Mouse (Mus musculus): Measurements from ENCODE around the gene Dctn3.
A peak's percentile ranks its signal among the peaks of the same experiment; 100 is the strongest.
"Not testable (repeated sequence)": the region's sequence is repeated elsewhere in the genome, so short reads cannot be mapped to it uniquely, and the experiment has no call there.

Dctn3 gene

GRCm38 (mm10) chr4:41696930-41697841 lies 25.8 kb downstream of the Dctn3 start, which contains the start of gene Cntfr:
TSS of gene Cntfr (minus strand) at chr4:41697089.
- peak in 1 of 2 experiments; percentile 40 for DNase-seq

- DNase-seq, result not testable (repeated sequence)
These were observed 26.5 kb downstream of the Dctn3 start for GRCm38 (mm10) chr4:41696452-41696851.

- DNase-seq, result not testable (repeated sequence)
These were observed 27.2 kb downstream of the Dctn3 start for GRCm38 (mm10) chr4:41695800-41696199.

GRCm38 (mm10) chr4:41693511-41693910 lies 29.5 kb downstream of the Dctn3 start:
- not testable (repeated sequence) for DNase-seq

GRCm38 (mm10) chr4:41690014-41690413 lies 33.0 kb downstream of the Dctn3 start:
- not testable (repeated sequence) for DNase-seq

GRCm38 (mm10) chr4:41688562-41688961 lies 34.4 kb downstream of the Dctn3 start:
- not testable (repeated sequence) for DNase-seq

- DNase-seq, result not testable (repeated sequence)
These were observed 37.0 kb downstream of the Dctn3 start for GRCm38 (mm10) chr4:41685882-41686492.

GRCm38 (mm10) chr4:41684931-41685453 lies 38.0 kb downstream of the Dctn3 start:
- not testable (repeated sequence) for DNase-seq

- DNase-seq, result not testable (repeated sequence)
These were observed 38.6 kb downstream of the Dctn3 start for GRCm38 (mm10) chr4:41684131-41684930.

- DNase-seq, result not testable (repeated sequence)
These were observed 39.7 kb downstream of the Dctn3 start for GRCm38 (mm10) chr4:41683303-41683702.

- no peak for DNase-seq
These were observed 40.2 kb downstream of the Dctn3 start for GRCm38 (mm10) chr4:41682789-41683188.

GRCm38 (mm10) chr4:41681947-41682346 lies 41.0 kb downstream of the Dctn3 start:
- DNase-seq, result no peak

GRCm38 (mm10) chr4:41681176-41681575 lies 41.8 kb downstream of the Dctn3 start:
- no peak for DNase-seq

GRCm38 (mm10) chr4:41679291-41679690 lies 43.7 kb downstream of the Dctn3 start:
- DNase-seq, result no peak

GRCm38 (mm10) chr4:41678863-41679262 lies 44.1 kb downstream of the Dctn3 start:
- no peak for DNase-seq

- no peak for DNase-seq
These were observed 45.9 kb downstream of the Dctn3 start for GRCm38 (mm10) chr4:41677006-41677629.

GRCm38 (mm10) chr4:41676248-41677005 lies 46.5 kb downstream of the Dctn3 start:
- DNase-seq, result no peak

GRCm38 (mm10) chr4:41673186-41673585 lies 49.8 kb downstream of the Dctn3 start:
- no peak for DNase-seq

GRCm38 (mm10) chr4:41672522-41672963 lies 50.4 kb downstream of the Dctn3 start:
- no peak for DNase-seq

GRCm38 (mm10) chr4:41671963-41672480 lies 50.9 kb downstream of the Dctn3 start:
- DNase-seq, result no peak

- DNase-seq, result no peak
These were observed 51.5 kb downstream of the Dctn3 start for GRCm38 (mm10) chr4:41671500-41671899.

Measured in thymus, adult 18-20 months (tissue).